Mouse (Mus musculus) layer of hippocampus, postnatal 10 days (tissue): ENCODE results near the gene Daam1. TPM values are rescaled to one million over a fixed set of nuclear protein-coding genes. Genes with fewer than 3 reads are reported as not detected.

ENCODE experiments used
- DNase-seq, 2 experiments: peaks; one replicate each; pipeline ENCODE4 v3.0.0; 2021; ENCODE audit warnings: low spot score in 2 of 2
- total RNA-seq, 2 experiments: library from RNA; stranded (reverse); gene quantifications; 2 replicates each; pipeline ENCODE4 v1.2.3; 2021

Daam1 gene
- total RNA-seq, 2 experiments from 2014 or later = 89.9 to 96.7 TPM

DNA sequence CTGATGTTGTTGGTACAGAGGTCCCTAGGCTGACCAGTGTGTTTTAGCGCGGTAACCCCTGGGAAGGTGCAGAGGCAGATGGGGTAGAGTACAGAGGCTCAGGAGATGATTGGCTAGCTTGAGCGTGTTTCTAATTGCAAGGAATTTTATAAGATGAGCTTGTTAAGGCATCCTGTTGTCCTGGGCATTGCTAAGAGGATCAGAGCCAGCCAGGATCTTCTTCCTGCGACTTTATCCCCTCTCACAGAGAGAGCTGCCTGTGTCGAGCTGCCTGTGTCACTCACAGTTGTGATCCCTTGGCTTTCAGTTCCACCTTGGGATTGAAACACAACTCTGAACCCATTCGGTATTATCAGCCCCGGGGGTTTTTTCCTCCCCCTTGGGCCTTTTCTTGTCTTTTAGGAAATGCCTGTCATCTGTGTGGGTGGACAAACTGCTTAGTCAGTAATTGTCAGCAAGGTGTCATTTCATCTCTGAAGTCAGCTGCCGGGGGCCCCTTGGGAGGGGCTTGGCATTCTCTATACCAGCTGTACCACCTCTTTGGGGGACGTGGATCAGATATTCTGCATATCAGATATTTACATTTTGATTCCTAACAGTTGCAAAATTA, 62.2 kb downstream of the Daam1 start:
- no peak for DNase-seq

- no peak for DNase-seq
These were observed 67.4 kb downstream of the Daam1 start for GRCm38 (mm10) chr12:71898231-71898630.

DNA sequence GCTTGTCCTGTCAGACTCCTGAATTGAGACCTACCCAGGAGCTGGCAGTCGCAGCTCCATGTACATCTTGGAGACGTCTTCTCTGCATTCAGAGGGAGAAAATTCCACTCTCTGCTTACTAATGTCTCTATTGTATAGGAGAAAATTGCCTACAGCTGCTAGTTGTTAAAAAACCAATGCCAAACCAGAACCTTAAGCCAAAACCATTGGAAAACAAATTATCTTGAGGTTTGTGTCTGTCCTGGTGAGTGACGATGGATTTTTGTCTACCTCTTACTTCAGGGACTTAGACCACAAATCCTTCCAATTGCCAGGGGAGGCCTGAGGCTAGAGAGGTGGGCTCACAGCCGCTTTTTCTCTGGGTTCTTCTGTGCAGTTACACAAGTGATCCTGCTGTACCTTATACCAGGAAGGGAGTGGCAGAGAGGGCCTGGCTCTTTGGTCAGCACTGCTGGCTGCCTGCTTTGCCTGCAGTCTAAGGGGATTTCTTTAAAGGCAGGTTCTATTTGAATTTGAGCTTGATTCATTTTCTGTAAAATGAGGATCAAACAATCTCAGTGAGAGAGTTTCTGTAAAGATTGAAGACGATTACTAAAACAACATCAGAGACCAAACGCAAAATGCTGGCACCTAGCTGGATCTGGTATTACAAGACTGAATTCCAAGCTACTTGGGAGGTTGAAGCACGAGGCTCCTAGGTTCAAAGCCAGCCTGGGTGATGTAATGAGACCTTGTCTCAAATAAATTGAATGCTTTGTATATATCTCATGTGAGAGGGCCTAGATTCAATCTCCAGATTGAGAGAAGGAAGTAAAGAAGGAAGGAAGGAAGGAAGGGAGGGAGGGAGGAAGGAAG, 68.0 kb downstream of the Daam1 start:
- DNase-seq = no peak

- no peak for DNase-seq
These were observed 68.7 kb downstream of the Daam1 start for GRCm38 (mm10) chr12:71899566-71899965.

DNA sequence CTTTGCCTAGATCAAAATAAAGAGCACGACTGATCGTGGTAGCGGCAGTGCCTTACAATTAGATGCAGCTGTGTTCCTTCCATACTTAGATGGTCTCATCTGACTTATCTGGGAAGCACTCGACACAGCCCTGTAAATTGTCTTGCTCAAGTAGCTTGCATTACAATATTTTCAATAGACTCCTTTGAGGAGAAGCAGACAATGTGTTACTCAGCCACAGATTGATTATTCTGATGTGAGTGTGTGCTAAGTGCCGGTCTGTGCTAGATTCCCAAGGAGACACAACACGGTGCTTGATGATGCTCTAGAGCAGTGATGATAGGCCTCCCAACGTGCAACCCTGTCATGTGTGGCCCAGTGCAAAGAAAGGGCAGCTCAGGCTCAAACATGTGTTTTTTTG, 70.3 kb downstream of the Daam1 start:
- no peak for DNase-seq

DNA sequence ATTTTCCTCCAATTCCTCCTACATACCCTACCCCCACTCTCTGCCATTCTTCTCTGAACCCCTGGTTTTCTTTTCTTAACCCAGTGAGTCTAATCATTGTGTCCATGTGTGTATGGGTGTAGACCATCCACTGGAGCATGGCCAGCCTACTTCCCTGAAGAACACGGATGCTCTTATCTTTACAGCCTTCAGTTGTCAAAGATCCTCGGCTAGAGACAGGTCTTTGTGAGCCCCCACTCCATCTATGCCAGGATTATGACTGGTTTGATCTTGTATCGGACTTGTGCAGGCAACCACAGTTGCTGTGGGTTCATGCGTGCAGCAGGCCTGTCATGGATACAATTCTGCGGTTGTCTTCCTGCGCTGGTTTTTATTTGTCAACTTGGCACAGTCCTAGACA, 71.0 kb downstream of the Daam1 start:
- DNase-seq = no peak

- DNase-seq = no peak
These were observed 71.4 kb downstream of the Daam1 start for GRCm38 (mm10) chr12:71902317-71902716.

DNA sequence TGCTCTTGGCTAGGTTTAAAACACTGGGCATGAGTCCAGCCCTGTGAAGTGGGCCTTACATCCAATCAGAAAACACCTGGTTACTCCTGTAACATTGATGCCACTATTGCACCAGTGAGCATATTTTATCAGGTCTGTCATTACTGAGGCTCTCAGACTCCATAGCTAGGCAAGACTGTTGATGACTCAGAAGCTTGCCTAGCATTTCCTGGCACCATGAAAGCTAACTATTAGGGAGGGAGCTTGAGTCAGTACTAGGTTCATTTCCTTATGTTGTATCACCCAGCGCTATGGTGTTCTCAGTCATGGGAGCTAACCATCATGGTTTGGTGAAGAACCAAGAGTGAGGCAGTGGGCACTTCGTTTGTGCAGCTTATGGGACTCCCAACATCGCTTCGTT, 72.3 kb downstream of the Daam1 start:
- DNase-seq = no peak

DNA sequence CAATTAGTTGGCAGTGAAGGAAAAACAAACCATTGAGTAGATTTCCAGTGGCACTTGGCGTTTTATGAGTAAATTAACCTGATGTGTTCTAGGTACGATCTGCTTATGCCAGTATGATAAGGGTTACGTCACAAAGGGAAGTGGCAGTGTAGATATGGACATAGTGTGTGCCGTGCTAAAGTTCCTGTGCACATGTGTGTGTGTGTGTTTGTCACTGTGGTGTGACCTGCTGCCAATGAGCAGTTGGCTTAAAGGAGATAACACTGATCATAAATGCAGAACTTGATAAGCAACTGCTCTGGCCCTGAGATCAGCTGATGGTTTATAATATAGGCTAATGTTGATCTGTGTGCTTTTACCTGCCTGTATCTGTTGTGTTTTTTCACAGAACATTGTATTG, 73.4 kb downstream of the Daam1 start:
- no peak for DNase-seq

- no peak for DNase-seq
These were observed 74.0 kb downstream of the Daam1 start for GRCm38 (mm10) chr12:71904926-71905325.

GRCm38 (mm10) chr12:71905640-71906320, 74.9 kb downstream of the Daam1 start:
- no peak for DNase-seq

DNA sequence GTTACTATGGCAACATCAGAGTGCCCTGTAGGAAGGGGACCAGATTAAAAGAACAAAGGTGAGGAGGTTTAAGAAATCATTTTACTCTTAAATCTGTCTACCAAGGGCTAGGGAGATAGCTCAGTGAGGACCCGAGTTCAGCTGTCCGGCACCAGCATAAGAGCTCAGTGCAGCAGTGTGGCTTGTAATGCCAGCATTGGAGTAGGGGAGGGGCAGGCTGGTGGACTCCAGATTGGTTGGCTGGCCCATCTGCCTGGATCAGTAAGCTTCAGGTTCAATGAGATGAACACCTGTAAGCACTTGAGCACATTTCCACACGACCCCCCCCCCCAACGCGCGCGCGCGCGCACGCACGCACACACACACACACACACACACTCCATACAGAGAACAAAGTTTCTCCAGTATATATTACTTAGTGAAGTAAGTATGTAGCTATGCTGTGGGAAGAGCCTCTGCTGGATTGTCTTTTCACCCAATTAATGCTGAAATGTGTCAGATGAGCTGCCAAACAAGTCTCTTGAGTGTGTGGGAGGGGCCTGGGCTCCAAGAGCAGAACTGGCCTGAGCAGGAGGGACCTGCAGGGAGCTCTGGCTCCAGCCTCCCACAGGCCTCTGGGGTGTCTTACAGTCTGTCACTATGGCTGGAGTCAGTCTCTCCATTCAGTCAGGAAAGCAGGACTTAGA, 75.8 kb downstream of the Daam1 start:
- DNase-seq = no peak

DNA sequence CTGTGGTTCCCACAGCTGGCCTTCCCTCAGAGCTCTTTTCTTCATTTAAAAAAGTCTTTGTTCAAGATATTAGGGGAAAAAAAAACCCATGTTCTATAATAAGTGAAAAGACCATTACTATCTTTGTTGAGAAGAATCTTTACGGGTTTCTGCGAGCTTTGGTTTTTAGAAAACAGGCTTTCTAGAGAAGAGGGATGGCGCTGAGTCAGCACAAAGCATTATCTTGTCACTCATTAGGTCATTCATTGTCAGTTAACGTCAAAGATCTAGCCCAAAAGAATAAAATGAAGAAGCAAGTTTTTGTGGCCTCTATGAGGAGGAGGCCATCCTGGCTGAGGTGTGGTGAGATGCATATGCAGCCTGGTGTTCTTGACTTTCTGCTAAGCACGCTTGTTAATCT, 78.1 kb downstream of the Daam1 start:
- no peak for DNase-seq

- no peak for DNase-seq
These were observed 79.4 kb downstream of the Daam1 start for GRCm38 (mm10) chr12:71910246-71910645.

DNA sequence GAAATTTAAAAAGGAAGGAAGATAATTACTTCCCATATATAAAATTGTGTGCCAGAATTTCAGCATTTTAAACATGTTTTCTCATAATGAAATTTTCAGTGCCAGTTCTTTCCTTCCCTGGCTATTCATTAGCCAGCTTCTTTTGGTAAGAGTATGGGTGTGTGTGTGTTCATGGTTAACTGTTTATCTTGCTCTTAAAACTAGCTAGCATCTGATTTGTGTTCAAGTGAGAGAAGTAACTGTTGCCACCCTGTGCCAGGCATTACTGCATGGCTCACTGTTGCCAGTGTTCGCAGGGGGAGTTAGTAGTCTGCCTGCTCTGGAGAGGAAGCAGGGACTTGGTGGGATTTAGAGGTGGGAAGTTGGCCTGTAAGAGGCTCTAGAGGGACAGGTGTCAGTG, 81.4 kb downstream of the Daam1 start:
- DNase-seq = no peak

- no peak for DNase-seq
These were observed 88.3 kb downstream of the Daam1 start for GRCm38 (mm10) chr12:71919156-71919555.

DNA sequence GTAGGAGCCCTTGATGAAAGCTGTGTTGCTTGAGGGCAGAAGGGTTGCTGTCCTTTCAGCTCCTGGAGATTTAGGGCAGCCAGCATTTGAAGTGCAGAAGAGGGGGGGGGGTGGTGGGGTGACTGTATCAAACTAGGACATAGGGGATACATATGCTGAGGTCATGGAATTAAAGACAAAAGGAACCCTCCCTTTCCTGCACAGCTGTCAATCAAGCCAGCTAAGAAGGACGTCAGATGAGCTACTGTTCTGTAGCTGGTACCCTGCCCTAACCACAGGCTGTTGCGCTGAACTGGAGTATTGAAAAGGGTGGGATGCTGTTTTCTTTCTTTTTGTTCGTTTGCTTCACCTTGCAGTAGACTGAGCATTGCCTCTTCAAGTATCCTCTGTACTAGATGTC, 89.1 kb downstream of the Daam1 start:
- no peak for DNase-seq

- DNase-seq = no peak
These were observed 92.0 kb downstream of the Daam1 start for GRCm38 (mm10) chr12:71922827-71923381.

DNA sequence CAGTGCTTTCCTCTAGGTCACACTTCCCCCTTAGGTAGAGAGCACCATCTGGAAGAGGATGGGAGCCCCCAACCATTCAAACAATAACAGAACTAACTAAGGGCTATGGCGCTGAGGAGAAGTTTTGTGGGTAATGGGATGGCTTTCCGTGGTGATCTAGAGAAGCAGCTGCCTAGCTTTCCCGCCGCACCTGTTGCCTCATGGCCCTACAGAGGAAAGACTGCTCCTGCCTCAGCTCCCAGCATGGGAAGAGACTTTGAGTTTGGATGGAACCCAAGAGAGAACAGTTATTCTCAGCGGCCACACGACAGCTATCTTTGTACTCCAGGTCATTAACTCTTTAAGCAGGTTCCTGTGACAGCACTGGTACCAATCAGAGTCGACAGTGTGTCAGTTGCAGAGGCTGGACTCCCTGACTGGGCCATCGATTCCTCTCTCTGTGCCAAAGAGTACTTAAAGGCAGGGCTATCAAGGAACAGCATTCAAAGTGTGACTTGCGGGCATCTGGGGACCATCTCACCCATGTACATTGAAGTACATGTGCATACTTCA, 94.2 kb downstream of the Daam1 start:
- no peak for DNase-seq

GRCm38 (mm10) chr12:71925990-71926700, 95.3 kb downstream of the Daam1 start:
- DNase-seq = no peak
